Mouse (Mus musculus): Measurements from ENCODE around the gene Zfp62.

The Zfp62 gene

DNA sequence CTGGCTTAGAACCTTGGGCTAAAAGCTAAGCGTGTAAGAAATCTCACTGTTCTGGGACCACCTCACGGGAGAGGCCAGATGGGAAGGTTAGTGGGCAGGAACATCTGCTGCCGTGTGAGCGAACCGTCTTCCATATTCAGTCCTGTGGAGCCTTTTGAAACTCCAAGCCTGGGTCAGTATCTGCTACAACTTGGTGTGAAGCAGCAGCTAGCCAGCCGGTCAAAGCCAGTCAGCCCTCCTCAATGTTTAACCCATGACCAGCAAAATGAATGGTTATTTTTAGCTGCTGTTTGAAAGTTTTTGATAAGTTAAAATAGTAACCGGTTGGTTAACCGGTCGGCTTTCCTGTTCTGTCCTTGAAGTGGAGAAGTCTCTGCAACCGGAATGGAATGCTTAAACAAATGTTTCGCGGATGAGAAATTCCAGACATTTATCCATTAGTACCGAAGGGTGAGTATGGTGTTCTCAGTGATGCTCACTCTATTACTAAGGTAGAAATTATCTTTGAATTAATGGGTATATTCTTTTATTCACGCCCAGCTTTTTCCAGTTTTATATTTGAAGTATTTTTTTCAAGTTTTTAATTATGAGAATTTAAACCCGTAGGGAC is 65.0 kb downstream of the Zfp62 start:
- no peak for ATAC-seq (ENCODE audit: insufficient number of reproducible peaks, low FRiP score, low TSS enrichment)

All from cerebellum, adult (tissue).